Mouse (Mus musculus) right cerebral cortex, postnatal 10 days (tissue): ENCODE data around the gene Ankrd12.

Experiments
- DNase-seq, 2 experiments: peaks; one replicate each; pipeline ENCODE4 v3.0.0; 2021; ENCODE audit warnings: low spot score in 2 of 2

Gene Ankrd12

GRCm38 (mm10) chr17:65930158-65930826, 146.6 kb downstream of the Ankrd12 start:
- no peak for DNase-seq

GRCm38 (mm10) chr17:65929319-65929978, 147.4 kb downstream of the Ankrd12 start:
- no peak for DNase-seq

- peak; percentile 83 for DNase-seq
Observed at GRCm38 (mm10) chr17:65927077-65927476, 149.8 kb downstream of the Ankrd12 start.

- DNase-seq, result no peak
Observed at GRCm38 (mm10) chr17:65924218-65924617, 152.7 kb downstream of the Ankrd12 start.

- DNase-seq, result no peak
Observed at GRCm38 (mm10) chr17:65921975-65922374, 154.9 kb downstream of the Ankrd12 start.

GRCm38 (mm10) chr17:65919235-65919634, 157.7 kb downstream of the Ankrd12 start:
- no peak for DNase-seq

- peak; percentile 89 to 90 for DNase-seq
Observed at GRCm38 (mm10) chr17:65916135-65916668, 160.7 kb downstream of the Ankrd12 start.
